Mouse (Mus musculus) forebrain, postnatal 0 days (tissue): ENCODE results near the gene Fat3. TPM values are rescaled to one million over a fixed set of nuclear protein-coding genes. Genes with fewer than 3 reads are reported as not detected.

Source experiments
- ATAC-seq: fragments of 200-750 bp; cut with Nextera tagmentation; 2 replicates; pipeline ENCODE4 v1.8.0; 2017; ENCODE audit warnings: mild to moderate bottlenecking, moderate library complexity
- DNase-seq: peaks from one replicate; pipeline ENCODE4 v3.0.0-alpha.2; 2015
- H3K27ac ChIP-seq: fragments of 300-500 bp; sonication (generic); 2 replicates; pipeline ENCODE4 v1.5.1; 2014; ENCODE audit warnings: low read depth, mild to moderate bottlenecking, antibody characterized with exemption, low read length, moderate library complexity, mixed read lengths
- H3K27me3 ChIP-seq: fragments of 300-500 bp; sonication (generic); 2 replicates; pipeline ENCODE4 v1.6.1; 2014; ENCODE audit warnings: mild to moderate bottlenecking, low read length, mixed read lengths; ENCODE audit not compliant: insufficient read depth
- H3K36me3 ChIP-seq: fragments of 300-500 bp; sonication (generic); 2 replicates; pipeline ENCODE4 v1.6.1; 2014; ENCODE audit warnings: mild to moderate bottlenecking, moderate library complexity; ENCODE audit not compliant: insufficient read depth
- H3K4me1 ChIP-seq: fragments of 300-500 bp; sonication (generic); 2 replicates; pipeline ENCODE4 v1.6.1; 2014; ENCODE audit warnings: antibody characterized with exemption; ENCODE audit not compliant: insufficient read depth
- H3K4me2 ChIP-seq: fragments of 300-500 bp; sonication (generic); 2 replicates; pipeline ENCODE4 v1.6.1; 2014; ENCODE audit warnings: low read depth, mild to moderate bottlenecking, moderate library complexity
- H3K4me3 ChIP-seq: fragments of 300-500 bp; sonication (generic); 2 replicates; pipeline ENCODE4 v1.5.1; 2014; ENCODE audit warnings: low read depth, low read length, mixed read lengths
- H3K9ac ChIP-seq: fragments of 300-500 bp; sonication (generic); 2 replicates; pipeline ENCODE4 v1.6.1; 2014; ENCODE audit warnings: mild to moderate bottlenecking
- H3K9me3 ChIP-seq: fragments of 300-500 bp; sonication (generic); 2 replicates; pipeline ENCODE4 v1.6.1; 2016; ENCODE audit warnings: low read length
- CTCF ChIP-seq: sonication (generic); IDR thresholded peaks from 2 replicates; pipeline ENCODE4 v1.5.1; 2016; ENCODE audit warnings: antibody characterized with exemption, control low read depth, low read depth
- WGBS: fragments of 180-500 bp; shearing (Covaris S2); extraction: QIAGEN DNeasy Blood & Tissue Kit; methylation state at CpG from one replicate; pipeline ENCODE4 v1.1.7; 2014; 5-methylcytosine and 5-hydroxymethylcytosine counted together
- polyA plus RNA-seq: library from polyadenylated mRNA; unstranded; fragments of >200 nt; fragmentation: Nextera tagmentation; extraction: Ambion mirVana; gene quantifications from 2 replicates; pipeline ENCODE4 v1.2.1, GENCODE M21; 2015
- total RNA-seq: library from RNA; depleted of rRNA; stranded (reverse); fragments of >200 nt; gene quantifications from 2 replicates; pipeline ENCODE4 v1.2.3, GENCODE M21; 2014

Fat3 gene
- total and polyA plus RNA-seq, 2 experiments from 2014 or later, result 5.6 to 50.4 TPM

DNA sequence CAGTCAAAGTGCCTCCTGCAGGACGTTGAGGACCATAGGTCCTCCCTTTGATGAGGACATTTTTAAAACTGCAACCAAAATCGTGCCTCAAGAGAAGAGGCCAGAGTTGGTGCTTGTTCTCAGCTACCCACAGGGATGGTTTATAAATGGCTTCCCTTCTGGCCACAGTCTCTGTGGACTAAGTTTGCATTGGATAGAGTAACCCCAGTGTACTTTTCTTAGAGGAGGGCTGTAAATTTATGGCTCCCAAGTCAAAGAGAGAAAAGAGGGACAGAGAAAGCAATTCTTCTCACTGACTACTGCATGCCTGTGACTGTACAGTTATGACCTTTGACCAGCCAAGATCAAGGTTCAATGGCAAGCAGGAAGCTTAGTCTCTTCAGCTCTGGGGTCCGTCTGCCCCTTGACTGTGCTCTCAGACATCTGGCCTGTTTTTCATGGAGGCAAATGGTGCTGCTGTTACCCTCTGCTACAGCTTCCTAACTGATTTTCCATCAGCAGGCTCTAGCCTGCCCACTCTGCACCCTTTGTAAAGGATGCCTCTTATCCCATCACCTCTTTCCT, 542.8 kb downstream of the Fat3 start:
- WGBS, result 78% methylated on average over 3 of the region's 3 CpGs
- no peak overlapping the region for H3K4me3 ChIP-seq

DNA sequence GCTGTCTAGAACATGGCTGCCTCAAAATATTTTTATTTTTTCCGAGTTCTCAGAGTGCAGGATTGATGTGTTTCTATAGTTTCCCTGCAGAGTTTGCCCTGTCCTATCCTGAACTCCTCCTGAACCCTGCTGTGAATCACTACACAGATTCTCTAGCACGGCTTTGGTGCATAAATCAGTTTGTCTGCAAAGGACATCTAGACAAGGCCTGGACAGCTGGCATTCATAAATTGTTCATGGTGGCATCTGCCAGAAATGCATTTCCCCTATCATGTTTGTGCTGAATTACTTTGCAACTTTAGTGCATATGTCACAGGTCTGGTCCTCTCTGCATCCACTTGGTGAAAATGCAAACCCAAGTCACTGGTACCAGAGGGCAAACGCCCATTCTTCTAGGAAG, 543.3 kb downstream of the Fat3 start:
- H3K4me3 ChIP-seq, result no peak overlapping the region
- peaks cover 3% of the 10 kb centered on the region; the same call in 1 of the 2 replicates for H3K36me3 ChIP-seq
- ATAC-seq, result no peak
- 0 out of 2 replicates have a peak, but pooled peaks cover 3% of the 10 kb centered on the region for H3K4me1 ChIP-seq
- 73% methylated on average over 3 of the region's 3 CpGs for WGBS
- no peaks in the 10 kb centered on the region for H3K27me3 ChIP-seq
- no peaks in the 10 kb centered on the region for H3K9me3 ChIP-seq
- no peak for DNase-seq
- TF ChIP-seq CTCF, result no peak
- no peak overlapping the region for H3K27ac ChIP-seq
- H3K9ac ChIP-seq, result no peak overlapping the region
- H3K4me2 ChIP-seq, result no peak overlapping the region

More for the DNA sequence above, 542.8 kb downstream of the Fat3 start:
- no peak for ATAC-seq
- H3K4me2 ChIP-seq, result no peak overlapping the region
- H3K27me3 ChIP-seq, result no peaks in the 10 kb centered on the region
- peaks cover 3% of the 10 kb centered on the region; the same call in 1 of the 2 replicates for H3K36me3 ChIP-seq
- H3K9ac ChIP-seq, result no peak overlapping the region
- TF ChIP-seq CTCF, result no peak
- H3K9me3 ChIP-seq, result no peaks in the 10 kb centered on the region
- H3K4me1 ChIP-seq, result 0 out of 2 replicates have a peak, but pooled peaks cover 3% of the 10 kb centered on the region
- DNase-seq, result no peak
- no peak overlapping the region for H3K27ac ChIP-seq

DNA sequence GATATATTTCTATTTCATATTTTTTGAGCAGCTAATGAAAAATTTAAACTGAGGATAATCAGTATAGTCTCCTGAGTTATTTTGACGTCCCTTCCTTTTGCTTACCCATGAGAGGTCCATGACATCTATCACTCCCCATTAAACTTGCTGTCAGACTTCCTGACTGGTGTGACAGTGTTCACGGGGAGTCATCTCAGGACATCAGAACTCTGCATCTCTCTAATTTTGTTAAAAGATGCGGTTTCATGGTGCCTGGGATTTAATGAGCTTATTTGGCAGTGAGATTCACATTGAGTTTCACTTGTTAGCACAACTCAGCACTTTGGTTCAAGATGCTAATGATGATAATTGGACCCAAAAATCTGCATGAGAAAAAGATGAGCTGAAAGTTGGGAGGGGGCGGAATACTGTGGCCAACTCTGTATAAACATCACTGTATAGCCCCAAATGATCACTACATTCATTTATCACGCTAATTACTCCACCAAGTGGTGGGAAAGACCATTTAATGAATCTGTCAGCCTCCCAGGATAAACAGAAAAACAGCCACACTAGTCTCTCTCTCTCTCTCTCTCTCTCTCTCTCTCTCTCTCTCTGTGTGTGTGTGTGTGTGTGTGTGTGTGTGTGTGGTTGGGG, 545.8 kb downstream of the Fat3 start:
- Histone ChIP-seq H3K27me3 (no peaks in the 10 kb centered on the region), H3K4me2 (no peak overlapping the region), H3K36me3 (peaks cover 3% of the 10 kb centered on the region; the same call in 1 of the 2 replicates), H3K4me3 (no peak overlapping the region), H3K9ac (no peak overlapping the region), H3K27ac (no peak overlapping the region), H3K4me1 (0 out of 2 replicates have a peak, but pooled peaks cover 3% of the 10 kb centered on the region), H3K9me3 (no peaks in the 10 kb centered on the region)
- TF ChIP-seq CTCF, result peak; percentile 33
- 30% methylated on average over 5 of the region's 5 CpGs for WGBS
- ATAC-seq (peak; percentile 88), DNase-seq (peak; percentile 53)

DNA sequence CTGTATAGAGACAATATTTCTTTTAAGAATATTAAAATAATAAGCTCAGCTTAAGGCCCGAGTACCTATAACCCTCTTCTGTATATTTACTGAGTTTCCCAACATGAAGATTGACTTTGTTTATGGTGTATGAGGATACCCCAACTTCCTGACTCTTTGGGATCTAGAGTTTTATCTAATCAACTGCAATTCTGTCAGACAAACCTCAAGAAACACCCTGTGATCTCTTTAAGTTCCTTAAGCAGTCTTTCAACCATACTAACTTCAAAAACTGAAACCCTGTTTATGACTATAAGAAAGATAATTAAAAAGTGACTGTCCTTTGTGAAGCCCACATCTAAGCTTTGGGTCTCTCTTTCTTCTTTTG, 546.8 kb downstream of the Fat3 start:
- DNase-seq (no peak), ATAC-seq (no peak)
- H3K4me1 ChIP-seq, result 0 out of 2 replicates have a peak, but pooled peaks cover 3% of the 10 kb centered on the region
- no peak overlapping the region for H3K9ac ChIP-seq
- no peaks in the 10 kb centered on the region for H3K27me3 ChIP-seq
- WGBS, result 59% methylated on average over 1 of the region's 1 CpGs
- no peak overlapping the region for H3K4me2 ChIP-seq
- H3K9me3 ChIP-seq, result no peaks in the 10 kb centered on the region
- H3K36me3 ChIP-seq, result no peaks in the 10 kb centered on the region
- H3K4me3 ChIP-seq, result no peak overlapping the region
- TF ChIP-seq CTCF, result no peak
- no peak overlapping the region for H3K27ac ChIP-seq

DNA sequence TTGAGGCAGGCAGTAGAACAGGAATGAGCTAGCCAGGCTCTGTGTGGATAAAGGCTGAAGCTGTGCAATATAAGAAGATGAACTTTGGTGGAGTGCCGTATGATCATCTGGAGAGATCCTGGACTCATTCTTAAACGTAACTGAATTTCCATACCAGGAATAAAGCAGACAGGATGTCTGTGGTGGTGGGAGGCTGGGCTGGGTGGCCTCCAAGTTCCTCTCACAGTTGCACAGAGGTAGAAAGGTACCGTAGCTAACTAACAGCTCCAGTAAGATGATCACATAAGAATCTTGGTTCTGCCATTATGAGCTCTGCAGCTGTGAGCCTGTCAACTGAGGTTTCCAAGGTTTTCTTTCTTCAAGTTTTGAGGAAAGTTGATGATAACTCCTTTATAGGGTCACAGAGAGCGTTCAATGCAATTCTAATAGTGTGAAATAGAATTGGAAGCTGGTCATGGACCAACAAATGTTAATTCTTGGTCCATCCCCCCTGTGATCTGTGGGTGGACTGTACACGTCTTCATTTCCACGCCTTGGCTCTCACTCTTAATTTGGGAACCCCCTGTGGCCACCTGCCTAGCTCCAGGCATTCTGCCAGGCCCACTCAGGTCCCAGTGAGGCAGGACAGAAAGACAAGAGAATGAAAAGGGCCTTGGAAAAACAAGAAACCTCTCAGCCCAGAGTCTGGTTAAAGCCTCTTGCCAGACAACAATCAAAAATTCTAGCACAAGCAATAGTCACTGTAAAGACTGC, 547.3 kb downstream of the Fat3 start:
- no peak for ATAC-seq
- H3K4me3 ChIP-seq, result no peak overlapping the region
- no peak for DNase-seq
- H3K27me3 ChIP-seq, result no peaks in the 10 kb centered on the region
- no peak for TF ChIP-seq CTCF
- 62% methylated on average over 6 of the region's 6 CpGs for WGBS
- no peaks in the 10 kb centered on the region for H3K36me3 ChIP-seq
- no peaks in the 10 kb centered on the region for H3K9me3 ChIP-seq
- H3K4me1 ChIP-seq, result 0 out of 2 replicates have a peak, but pooled peaks cover 3% of the 10 kb centered on the region
- H3K4me2 ChIP-seq, result no peak overlapping the region
- no peak overlapping the region for H3K9ac ChIP-seq
- H3K27ac ChIP-seq, result no peak overlapping the region

DNA sequence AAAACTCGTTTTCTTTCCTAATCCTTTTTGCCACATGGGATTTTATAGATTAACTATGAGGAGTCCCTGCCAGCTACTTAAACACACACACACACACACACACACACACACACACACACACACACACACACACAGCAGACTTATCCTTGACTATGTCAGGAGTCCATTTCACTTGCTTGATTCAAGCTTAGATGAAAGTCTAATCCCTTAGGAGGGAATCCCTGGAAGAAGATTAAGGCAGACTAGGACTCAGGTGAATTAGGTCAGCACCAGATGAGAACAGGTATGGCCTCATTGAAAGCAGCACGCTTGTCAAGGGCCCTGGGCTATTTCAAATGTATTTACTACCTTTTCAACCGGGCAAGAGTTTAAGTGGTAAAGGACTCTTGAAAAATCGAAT, 553.0 kb downstream of the Fat3 start:
- Histone ChIP-seq H3K36me3 (0 out of 2 replicates have a peak, but pooled peaks cover 2% of the 10 kb centered on the region), H3K4me2 (no peak overlapping the region), H3K9me3 (no peaks in the 10 kb centered on the region), H3K4me3 (no peak overlapping the region), H3K9ac (no peak overlapping the region), H3K27me3 (no peaks in the 10 kb centered on the region), H3K27ac (no peak overlapping the region), H3K4me1 (no peaks in the 10 kb centered on the region)
- WGBS, result 85% methylated on average over 4 of the region's 4 CpGs
- DNase-seq, result no peak
- TF ChIP-seq CTCF, result no peak
- ATAC-seq, result no peak

DNA sequence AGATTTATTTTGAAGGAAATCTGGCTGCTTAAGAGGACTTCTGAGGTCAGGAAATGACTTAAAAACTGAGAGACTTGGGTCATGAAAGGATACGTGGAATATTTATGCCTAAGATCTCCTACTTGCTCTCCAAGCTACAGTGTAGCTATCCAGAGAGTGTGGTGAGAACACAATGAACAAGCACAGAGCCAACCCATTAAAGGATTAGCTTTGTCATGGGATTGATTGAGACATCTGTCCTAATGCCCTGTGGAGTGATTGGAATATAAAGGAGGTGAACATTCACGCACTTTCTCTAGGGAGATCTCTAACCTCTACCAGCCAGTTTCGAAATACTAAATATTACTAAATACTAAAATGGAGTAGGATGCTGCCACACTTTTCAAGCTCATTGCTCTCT, 556.9 kb downstream of the Fat3 start:
- Histone ChIP-seq H3K4me3 (no peak overlapping the region), H3K4me1 (no peaks in the 10 kb centered on the region), H3K27me3 (no peaks in the 10 kb centered on the region), H3K4me2 (no peak overlapping the region), H3K9ac (no peak overlapping the region), H3K27ac (no peak overlapping the region), H3K9me3 (no peaks in the 10 kb centered on the region), H3K36me3 (0 out of 2 replicates have a peak, but pooled peaks cover 3% of the 10 kb centered on the region)
- DNase-seq, result no peak
- ATAC-seq, result no peak
- 46% methylated on average over 3 of the region's 3 CpGs for WGBS
- TF ChIP-seq CTCF, result no peak
